Mouse (Mus musculus) layer of hippocampus, adult 18-20 months (tissue): Measurements from ENCODE around the gene Stim2. TPM values are rescaled to one million over a fixed set of nuclear protein-coding genes. Genes with fewer than 3 reads are reported as not detected.

Experiments used
- DNase-seq, 2 experiments: peaks; one replicate each; pipeline ENCODE4 v3.0.0; 2022; ENCODE audit warnings: low spot score in 2 of 2
- total RNA-seq, 2 experiments: library from RNA; stranded (reverse); gene quantifications; 2 replicates each; pipeline ENCODE4 v1.2.3; 2021

Gene Stim2
- total RNA-seq, 2 experiments from 2014 or later: 157 to 166 TPM

DNA sequence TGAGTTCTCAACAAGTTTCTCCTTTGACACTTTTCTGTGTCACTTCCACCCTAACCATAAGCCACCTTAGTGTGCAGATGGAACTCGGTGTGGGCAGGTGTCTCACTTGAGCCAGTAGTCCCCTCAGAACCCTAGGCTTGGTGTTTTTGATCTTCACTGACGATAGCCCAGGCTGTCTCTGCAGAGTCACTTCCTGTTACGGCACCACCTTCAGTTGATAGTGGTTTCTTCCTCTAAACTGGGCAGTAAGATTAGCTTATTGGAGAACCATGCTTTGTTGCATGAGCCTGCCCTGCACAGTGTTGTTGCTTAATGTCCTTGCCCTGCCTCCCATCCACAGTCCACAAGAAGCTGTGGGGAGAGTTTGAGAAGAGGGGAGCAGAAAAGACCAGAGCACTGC is 47.2 kb downstream of the Stim2 start:
- DNase-seq: no peak

DNA sequence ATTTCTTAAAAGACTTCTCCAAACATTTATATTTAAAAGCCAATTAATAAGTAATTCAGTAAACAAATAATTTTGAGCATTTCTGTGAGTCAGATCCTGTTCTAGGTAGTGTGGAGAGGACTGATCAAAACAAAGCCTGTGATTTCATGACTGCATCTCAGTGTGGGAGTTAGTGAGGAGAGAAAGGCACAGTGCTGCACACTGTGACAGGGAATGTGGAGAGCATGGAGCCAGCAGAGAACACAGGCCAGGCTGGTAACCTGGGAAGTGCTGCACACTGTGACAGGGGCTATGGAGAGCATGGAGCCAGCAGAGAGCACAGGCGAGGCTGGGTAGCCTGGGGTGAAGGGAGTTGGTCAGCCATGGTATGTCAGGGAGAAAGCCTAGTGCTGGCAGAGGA is 48.1 kb downstream of the Stim2 start:
- DNase-seq: peak; percentile 18 to 59

DNA sequence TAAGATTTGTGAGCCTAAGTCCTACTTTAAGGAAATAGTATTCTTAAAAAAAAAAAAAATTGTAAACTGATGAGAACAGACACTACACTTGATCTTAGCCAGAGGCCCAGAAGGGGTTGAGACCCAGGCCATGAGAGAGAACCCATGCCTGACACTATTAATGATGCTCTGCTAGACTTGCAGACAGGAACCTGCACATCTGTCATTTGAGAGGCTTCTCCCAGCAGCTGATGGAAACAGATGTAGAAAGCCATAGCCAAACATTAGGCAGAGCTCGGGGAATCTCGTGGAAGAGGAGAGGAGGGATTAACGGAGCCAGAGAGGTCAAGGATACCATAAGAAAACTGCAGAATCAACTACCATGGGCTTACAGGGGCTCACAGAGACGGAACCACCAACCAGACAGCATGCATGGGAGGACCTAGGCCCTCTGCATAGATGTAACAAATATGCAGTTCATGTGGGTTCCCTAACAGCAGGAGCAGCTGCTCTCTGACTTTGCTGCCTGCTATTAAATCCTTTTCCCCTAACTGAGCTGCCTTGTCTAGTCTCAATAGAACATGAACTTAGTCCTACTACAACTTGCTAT is 50.9 kb downstream of the Stim2 start:
- no peak for DNase-seq

DNA sequence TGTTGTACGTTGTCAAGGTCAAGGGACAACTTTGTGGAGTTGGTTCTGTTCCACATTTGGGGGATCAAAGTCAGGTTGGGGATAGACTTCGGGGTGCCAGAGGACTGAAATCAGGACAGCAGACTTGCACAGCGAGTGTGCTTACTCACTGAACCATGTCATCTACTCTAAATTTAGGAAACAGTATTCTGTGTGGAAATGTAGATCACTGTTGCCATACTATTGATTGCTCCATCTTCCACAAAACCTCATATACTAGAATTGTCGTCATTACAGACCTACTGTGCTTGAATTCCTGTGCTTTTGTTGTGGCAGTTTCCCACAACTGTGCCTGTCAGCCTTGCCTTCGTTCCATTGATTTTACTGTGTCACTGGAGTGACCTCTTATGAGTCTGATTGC is 51.6 kb downstream of the Stim2 start:
- no peak for DNase-seq

DNA sequence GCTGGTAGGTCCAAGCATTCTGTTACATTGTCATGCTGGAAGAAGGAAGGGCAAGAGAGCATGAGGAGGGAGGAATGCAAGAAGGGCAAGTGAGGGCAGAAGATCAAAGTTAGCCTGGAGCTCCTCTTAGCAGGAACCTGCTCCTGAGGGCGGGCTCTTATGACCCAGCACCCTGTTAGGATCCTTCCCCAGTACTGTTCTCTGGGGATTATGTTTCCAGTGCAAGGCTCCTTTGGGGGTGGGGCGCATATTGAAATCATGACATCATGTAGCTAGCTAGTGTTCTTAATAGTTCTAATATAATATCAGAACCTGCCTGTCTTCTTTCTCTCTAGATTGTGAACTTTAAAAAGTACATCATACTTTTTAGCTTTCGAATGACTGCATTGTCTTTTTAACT is 52.8 kb downstream of the Stim2 start:
- DNase-seq: no peak

DNA sequence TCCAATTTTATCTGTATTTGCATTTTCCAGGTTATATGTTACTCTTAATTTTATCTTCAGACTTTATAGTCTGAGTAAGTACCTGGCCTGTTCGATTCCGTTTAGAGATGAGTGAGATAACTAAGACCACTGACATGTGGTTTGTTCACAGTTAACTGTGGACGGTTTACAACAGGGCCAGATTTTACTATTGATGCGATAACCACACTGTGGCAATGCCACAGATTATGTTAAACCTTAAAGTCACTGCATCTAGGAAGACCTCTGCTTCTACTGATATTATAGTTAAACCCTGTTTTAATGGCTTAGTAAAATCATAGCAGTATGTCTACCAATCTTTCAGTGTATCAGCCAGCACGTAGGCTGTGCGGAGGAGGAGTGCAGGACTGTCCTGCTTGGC is 53.9 kb downstream of the Stim2 start:
- DNase-seq: no peak

DNA sequence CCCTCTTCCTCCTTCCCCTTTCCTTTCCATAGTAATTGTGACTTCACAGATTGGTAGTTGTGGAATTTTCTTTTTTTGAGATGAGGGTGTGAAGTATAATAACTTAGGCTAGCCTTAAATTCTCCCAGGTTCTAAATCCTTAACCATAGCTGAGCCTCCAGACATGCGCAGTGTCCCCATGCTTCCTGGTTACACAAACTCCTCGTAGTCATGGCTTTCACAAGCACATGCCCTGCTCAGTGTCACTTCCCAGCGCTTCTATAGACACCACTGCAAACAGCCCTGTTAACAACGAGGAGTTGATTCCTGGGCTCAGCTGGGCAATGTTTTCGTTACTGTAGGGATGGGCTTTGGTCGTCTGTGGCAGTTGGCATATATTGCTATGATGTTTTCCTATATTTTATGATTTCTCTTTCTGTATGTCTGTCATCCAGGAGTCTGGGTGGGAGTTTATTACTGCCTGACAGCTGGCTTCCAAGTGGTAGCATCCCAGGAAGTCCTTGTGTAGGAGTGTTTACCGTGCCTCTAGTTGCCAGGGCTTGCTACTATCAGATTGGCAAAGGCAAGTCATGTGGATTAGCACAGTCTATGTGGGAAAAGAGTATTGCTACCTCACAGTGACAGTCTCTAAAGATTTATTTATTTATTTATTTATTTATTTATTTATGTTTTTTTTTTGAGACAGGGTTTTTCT is 55.5 kb downstream of the Stim2 start:
- peak; percentile 17 to 68 for DNase-seq

DNA sequence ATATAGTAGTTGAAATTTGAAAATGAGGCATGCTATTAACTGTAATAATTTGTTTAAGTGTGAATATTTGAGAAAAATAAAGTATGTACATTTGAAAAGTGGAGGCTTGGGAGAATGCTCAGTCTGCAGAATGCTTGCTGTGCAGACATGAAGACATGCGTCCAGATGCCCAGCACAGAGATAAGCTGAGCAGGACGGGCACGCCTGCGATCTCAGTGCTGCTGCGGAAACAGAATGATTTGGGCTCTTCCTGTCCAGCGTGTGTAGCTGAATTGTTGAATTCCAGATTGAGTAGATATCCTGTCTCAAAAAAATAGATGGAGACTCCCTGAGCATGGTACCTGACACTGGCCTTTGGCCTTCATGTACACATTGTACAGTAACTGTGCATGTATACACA is 58.0 kb downstream of the Stim2 start:
- DNase-seq: no peak

DNA sequence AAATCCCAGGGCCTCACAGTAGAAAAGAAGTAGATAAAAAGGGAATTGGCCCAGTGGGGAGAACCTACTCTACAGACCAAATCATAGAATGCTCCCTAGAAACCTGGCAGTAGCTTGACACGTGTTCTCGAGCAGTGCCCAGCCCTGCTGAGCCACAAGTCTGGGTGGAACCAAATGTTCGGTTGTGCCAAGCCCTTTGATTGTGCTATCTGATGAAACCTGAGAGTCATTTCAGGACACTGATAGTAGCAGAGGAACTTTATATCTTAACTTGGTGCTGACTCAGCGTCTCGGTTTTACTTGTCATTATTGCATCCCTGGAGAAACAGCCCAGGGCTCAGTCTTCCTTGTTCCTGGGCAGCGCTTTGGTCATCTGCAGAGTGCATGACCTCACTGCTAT is 61.7 kb downstream of the Stim2 start:
- DNase-seq: no peak

DNA sequence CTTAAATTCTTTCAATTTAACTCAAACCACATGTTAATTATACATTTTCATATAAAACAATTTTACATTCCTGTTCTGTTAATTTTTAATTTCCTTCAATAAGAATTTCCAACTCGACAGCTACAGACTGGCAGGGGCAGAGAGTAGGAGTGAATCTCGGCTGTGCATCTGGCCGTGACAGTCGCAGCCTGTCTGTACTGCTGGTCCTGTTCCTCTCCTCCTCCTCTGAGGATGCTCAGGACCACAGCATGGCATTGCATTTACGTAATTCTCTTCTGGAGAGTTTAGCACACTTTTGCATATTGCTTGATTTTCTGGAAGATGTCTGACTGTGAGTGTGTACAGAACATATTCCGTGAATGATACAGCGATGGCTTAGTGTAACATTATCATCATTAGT is 63.8 kb downstream of the Stim2 start:
- peak; percentile 73 to 88 for DNase-seq

DNA sequence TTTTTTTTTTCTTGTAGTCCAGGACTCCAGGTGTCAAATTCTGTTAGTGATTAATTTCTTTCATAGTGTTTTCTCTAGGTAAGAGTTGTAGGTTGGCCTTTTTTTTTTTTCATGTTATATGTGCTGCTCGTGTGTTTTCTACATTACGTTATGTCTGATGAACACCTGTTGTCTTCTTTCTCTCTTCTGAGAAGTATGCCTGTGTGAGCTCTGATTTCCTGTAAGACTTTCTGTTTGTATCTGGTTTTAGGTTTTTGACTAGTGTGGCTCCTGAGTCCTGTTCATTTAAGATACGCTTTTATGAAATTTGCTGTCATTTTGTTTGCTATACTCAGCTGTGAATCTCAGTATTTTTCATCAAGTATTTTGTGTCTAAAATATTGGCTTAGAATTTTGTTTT is 69.3 kb downstream of the Stim2 start:
- no peak for DNase-seq

DNA sequence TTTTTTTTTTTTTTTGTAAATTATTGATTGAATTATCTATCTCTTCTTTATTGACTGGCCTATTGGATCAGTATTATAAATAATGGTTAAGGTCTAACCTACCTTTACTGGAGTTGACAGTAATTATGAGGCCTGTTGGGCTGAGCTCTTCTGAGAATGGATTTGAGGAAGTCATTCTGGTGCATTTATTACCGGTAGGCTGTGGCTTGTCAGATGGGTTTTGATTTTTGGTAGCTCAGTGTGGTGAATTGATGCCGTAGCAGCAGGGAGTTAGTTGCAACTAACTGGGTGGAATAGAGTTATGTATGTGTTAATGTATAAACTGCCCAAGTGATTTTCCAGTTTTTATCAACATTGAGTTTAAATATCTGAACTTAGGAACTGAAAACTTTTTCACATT is 72.2 kb downstream of the Stim2 start:
- no peak for DNase-seq

DNA sequence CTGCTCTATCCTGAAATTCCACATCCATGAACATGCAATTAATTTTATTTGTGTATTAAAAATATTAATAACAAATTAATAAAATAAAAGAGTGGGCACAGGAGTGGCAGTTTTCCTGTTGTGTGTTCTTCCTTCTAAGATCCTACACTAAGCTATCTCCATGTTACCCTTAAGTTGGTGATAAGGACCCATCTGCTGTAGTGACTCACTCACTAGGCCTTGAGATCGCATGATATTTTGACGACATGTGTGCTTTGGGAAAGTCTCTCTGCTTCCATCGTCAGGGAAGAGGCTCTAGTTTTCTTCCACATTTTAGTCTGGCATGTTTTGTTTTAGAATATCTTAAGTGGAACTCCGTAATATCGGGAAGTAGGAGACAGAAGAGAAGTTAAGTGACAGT is 73.0 kb downstream of the Stim2 start:
- no peak for DNase-seq

DNA sequence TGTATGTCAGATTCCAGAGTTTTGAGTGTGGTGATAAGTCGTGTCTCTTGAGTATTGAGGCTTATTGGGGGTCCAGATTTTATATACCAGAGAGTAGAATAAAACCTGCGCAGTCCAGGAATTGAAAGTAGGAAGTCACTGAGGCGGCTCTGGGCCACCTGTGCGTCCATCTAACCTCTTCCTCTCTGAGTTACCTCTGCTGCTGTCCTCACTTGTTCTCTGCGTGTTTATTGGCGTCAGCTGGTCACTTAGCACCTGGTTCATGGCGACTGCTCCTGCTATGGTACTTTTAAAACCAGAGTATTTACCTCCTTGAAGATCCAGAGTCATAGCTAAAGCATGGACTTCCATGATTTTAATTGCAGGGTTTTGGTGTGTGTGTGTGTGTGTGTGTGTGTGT is 73.4 kb downstream of the Stim2 start:
- DNase-seq: no peak

DNA sequence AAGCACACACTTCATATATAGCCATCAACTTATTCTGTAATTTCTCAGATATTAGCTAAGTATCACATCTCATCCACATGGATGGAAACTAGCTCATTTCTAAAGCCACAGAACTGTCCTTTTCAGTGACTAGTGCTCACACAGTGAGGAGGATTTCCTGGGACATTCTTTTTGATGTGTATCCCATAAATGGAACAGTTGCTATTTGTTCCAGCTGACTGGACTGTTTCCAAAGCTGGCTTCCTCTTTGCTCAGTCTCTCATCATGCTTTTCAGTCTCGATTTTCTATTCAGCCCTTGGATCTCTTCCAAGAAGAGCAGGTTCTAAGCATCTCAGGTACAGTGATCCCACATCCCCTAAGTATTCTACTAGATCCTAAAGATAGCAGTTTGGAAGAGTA is 75.0 kb downstream of the Stim2 start:
- DNase-seq: peak in 1 of 2 experiments; percentile 51

DNA sequence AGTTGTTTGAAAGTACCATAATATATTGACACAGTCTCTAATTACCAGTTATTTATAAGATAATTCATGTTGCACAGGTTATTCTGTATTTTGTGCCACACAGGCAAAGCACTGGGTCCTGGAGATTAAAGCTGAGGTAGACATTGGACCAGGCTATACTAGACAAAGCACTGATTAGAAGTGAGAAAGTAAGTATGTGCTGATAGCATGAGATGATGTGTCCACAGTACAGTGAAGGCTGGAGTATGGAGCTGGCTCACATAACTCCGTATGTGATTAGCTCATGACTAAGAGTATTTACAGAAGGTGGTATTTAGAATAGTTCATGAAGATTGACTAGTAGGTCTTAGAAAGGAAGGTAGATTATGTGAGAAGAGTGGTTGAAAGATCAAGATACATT is 81.7 kb downstream of the Stim2 start:
- DNase-seq: no peak

DNA sequence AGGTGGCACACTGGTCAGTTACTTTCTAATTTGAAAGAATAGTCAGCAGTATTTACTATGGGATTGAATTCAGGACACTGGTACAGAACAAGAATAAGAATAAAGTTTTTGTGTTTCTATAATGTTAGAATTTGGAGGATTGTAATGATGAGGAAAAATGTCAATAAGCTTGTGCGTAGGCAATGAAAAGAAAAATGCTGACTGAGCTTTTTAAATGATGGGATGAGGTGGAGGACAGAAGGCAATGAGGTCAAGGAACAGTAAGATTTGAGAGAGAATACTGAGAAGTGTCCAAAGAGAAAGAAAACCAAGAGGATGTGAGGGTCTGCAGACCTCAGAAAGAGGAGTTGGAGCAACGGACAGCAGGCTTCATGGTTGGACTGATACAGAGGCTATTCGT is 89.6 kb downstream of the Stim2 start:
- DNase-seq: no peak

DNA sequence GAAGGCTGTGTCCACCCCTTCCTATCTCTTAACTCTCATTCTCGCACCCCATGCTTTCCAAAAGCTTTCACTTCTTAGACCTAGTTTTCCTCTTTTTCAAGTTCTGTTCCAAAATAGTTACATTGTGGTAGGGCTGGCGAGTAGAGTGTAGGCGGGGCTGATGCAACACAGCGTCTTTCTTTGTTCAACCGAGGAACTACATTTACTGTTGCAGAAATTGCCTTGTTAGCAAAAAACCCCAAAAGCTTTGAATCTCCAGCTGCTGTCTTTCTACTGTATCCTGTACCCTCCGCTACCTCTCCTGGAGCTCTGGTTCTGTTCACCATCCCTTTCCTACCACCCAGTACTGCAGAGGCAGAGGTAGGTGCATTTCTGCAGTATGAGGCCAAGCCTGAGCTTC is 99.9 kb downstream of the Stim2 start:
- DNase-seq: no peak

DNA sequence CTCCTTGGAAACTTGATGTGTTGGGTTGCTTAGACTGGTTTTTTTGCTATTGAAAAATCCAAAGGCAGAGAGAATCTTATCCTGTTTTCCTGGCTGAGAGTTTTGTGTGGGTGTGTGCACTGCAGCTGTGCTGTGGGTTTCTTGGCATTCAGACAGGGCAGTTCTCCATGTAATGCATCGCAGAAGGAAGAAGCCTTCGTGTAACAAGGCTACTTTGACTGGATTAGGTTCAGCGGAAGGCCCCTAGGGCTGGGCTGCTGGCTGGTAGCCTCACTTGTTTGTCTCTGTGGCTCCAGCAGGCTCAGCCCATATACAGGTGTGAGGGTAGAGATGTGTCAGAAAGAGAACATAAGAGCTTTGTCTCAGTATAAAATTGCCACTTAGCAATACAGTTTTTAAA is 102.6 kb downstream of the Stim2 start:
- DNase-seq: peak; percentile 64 to 83

DNA sequence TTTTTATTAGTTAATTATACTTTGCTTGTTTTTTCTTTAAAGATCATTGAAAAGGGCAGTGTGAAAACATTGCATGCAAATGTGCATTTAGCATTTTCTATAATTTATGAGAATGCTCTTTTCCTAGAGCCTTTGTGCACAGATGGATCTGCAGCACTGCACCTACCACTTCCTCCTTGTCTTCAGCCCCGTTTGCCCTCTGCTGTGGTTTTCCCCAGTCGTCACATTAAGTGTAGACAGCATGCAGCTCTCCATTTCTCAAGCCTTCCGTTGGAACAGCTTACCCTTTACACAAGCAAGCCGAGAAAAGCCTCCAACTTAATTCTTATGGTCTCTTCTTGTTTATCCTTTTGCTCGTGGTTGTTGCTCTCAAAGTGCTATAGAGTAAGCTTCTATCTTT is 103.0 kb downstream of the Stim2 start:
- no peak for DNase-seq

DNA sequence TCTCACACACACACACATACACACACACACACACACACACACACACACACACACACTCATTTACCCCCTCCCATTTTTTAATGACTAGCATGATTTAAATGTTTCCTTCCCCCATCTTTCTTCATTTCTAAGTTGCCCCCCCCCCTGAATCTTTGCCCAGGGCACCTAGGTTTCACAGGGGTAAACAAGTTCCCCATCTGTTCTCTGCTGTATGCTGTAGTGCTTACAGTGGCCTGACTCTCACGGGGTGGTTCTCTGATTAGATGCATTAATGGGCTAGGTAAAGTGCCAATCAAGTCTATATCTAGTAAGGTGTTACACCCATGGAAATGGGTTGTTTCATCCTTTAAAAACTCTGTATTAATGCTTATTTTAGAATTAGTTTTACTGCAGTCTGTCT is 103.7 kb downstream of the Stim2 start:
- DNase-seq: no peak

DNA sequence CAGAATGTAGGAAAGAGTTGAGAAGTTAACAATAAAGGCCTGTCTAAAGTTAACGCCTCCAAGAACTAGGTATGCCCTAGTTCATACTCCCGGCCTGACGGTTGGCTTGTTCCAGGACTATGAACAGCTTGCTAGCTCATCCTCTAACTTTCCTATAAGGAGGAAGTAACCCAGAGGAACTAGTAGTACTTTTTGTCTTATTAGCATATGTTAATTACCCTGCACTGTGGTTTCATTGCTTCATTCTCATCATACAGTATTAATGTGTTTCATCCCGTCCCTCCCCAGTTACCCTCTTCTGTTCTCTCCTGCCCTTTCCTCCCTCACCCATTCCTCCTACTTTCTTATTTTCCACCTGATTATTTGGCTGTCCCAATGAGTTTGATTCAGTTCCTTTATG is 108.4 kb downstream of the Stim2 start:
- no peak for DNase-seq

DNA sequence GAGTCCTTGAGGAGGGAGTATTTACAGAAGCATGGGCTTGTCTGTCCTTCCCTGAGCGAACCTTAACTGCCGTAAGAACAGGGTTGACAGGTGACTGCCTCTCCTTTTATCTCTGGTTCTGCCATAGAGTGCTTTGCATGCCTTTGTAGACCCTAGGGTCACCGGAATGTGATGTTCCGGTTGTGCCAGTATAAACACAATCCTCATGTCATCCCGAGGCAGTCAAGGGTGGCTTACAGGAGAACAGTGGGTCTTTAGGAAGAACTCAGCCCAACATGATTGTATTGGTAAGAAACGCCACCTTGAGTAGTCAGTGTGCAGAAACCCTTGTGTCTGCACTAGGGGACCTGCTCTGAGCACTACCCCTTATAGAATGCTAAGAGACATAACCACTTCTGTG is 108.8 kb downstream of the Stim2 start:
- no peak for DNase-seq

DNA sequence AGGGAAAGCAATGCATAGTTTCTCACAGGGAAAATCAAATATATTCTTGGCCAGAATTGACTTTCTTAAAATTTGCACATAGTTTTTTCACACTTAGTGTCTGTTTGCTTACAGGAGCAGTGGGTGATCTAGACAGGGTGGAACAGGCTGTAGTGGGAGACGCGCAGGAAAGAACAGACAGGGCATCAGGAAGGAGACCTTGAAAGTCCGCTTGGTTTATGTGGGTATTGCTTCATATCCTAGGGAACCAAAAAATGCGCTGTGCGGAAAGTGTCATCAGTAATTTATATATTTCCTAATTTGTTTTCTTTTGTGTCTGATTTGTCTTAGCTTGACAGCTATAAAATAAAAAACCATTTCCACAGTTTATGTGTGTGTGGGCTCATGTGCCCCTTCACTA is 110.8 kb downstream of the Stim2 start:
- DNase-seq: no peak
